Mouse (Mus musculus): ENCODE measurements around the gene Lrp2. TPM values are rescaled to one million over a fixed set of nuclear protein-coding genes. Genes with fewer than 3 reads are reported as not detected.

Lrp2 gene
- under 1 TPM; 0.12 to 0.15 TPM for total RNA-seq (2021)

GRCm38 (mm10) chr2:69585886-69586398 is at the start of gene Lrp2:
Gene Lrp2, minus strand, starts transcription at chr2:69586065.
- peak in 1 of 2 experiments; percentile 37 for DNase-seq (ENCODE audit: extremely low spot score in 1 of 2, low spot score in 2 of 2)
- intact Hi-C loops (cut with DNase I) = no loop called here

- intact Hi-C loops (cut with DNase I) = loop anchor here (10.0 kb wide), 1 partner anchor 930 kb away; no protein-coding TSS in a partner anchor
- peak in 1 of 2 experiments; percentile 51 for DNase-seq (ENCODE audit: extremely low spot score in 1 of 2, low spot score in 2 of 2)
Observed at GRCm38 (mm10) chr2:69635064-69635701, 49.3 kb upstream of the Lrp2 start.

- intact Hi-C loops (cut with DNase I) = loop anchor here (10.0 kb wide), 1 partner anchor 933 kb away; no protein-coding TSS in a partner anchor
- no peak for DNase-seq (ENCODE audit: extremely low spot score in 1 of 2, low spot score in 2 of 2)
Observed at GRCm38 (mm10) chr2:69631449-69631848, 45.6 kb upstream of the Lrp2 start.

GRCm38 (mm10) chr2:69630792-69631191 is 44.9 kb upstream of the Lrp2 start:
- DNase-seq (ENCODE audit: extremely low spot score in 1 of 2, low spot score in 2 of 2) = no peak
- intact Hi-C loops (cut with DNase I) = loop anchor here (10.0 kb wide), 1 partner anchor 934 kb away; no protein-coding TSS in a partner anchor

GRCm38 (mm10) chr2:69629914-69630313 is 44.0 kb upstream of the Lrp2 start:
- intact Hi-C loops (cut with DNase I) = loop anchor here (10.0 kb wide), 1 partner anchor 935 kb away; no protein-coding TSS in a partner anchor
- no peak for DNase-seq (ENCODE audit: extremely low spot score in 1 of 2, low spot score in 2 of 2)

- no peak for DNase-seq (ENCODE audit: extremely low spot score in 1 of 2, low spot score in 2 of 2)
- intact Hi-C loops (cut with DNase I) = no loop called here
Observed at GRCm38 (mm10) chr2:69629215-69629614, 43.4 kb upstream of the Lrp2 start.

GRCm38 (mm10) chr2:69619286-69619685 is 33.4 kb upstream of the Lrp2 start:
- intact Hi-C loops (cut with DNase I) = no loop called here
- DNase-seq (ENCODE audit: extremely low spot score in 1 of 2, low spot score in 2 of 2) = no peak

- DNase-seq (ENCODE audit: extremely low spot score in 1 of 2, low spot score in 2 of 2) = no peak
- intact Hi-C loops (cut with DNase I) = no loop called here
Observed at GRCm38 (mm10) chr2:69618336-69618735, 32.5 kb upstream of the Lrp2 start.

- DNase-seq (ENCODE audit: extremely low spot score in 1 of 2, low spot score in 2 of 2) = no peak
- intact Hi-C loops (cut with DNase I) = no loop called here
Observed at GRCm38 (mm10) chr2:69613237-69613636, 27.4 kb upstream of the Lrp2 start.

GRCm38 (mm10) chr2:69612716-69613115 is 26.9 kb upstream of the Lrp2 start:
- no peak for DNase-seq (ENCODE audit: extremely low spot score in 1 of 2, low spot score in 2 of 2)
- intact Hi-C loops (cut with DNase I) = no loop called here

- no peak for DNase-seq (ENCODE audit: extremely low spot score in 1 of 2, low spot score in 2 of 2)
- intact Hi-C loops (cut with DNase I) = no loop called here
Observed at GRCm38 (mm10) chr2:69612237-69612636, 26.4 kb upstream of the Lrp2 start.

GRCm38 (mm10) chr2:69606621-69607020 is 20.8 kb upstream of the Lrp2 start:
- intact Hi-C loops (cut with DNase I) = no loop called here
- DNase-seq (ENCODE audit: extremely low spot score in 1 of 2, low spot score in 2 of 2) = no peak

- intact Hi-C loops (cut with DNase I) = no loop called here
- DNase-seq (ENCODE audit: extremely low spot score in 1 of 2, low spot score in 2 of 2) = no peak
Observed at GRCm38 (mm10) chr2:69603726-69604393, 18.0 kb upstream of the Lrp2 start.

GRCm38 (mm10) chr2:69593168-69593567 is 7.3 kb upstream of the Lrp2 start:
- intact Hi-C loops (cut with DNase I) = no loop called here
- no peak for DNase-seq (ENCODE audit: extremely low spot score in 1 of 2, low spot score in 2 of 2)

GRCm38 (mm10) chr2:69592536-69592935 is 6.7 kb upstream of the Lrp2 start:
- no peak for DNase-seq (ENCODE audit: extremely low spot score in 1 of 2, low spot score in 2 of 2)
- intact Hi-C loops (cut with DNase I) = no loop called here

- DNase-seq (ENCODE audit: extremely low spot score in 1 of 2, low spot score in 2 of 2) = no peak
- intact Hi-C loops (cut with DNase I) = no loop called here
Observed at GRCm38 (mm10) chr2:69591966-69592505, 6.2 kb upstream of the Lrp2 start.

GRCm38 (mm10) chr2:69590548-69590947 is 4.7 kb upstream of the Lrp2 start:
- no peak for DNase-seq (ENCODE audit: extremely low spot score in 1 of 2, low spot score in 2 of 2)
- intact Hi-C loops (cut with DNase I) = no loop called here

- peak in 1 of 2 experiments; percentile 22 for DNase-seq (ENCODE audit: extremely low spot score in 1 of 2, low spot score in 2 of 2)
- intact Hi-C loops (cut with DNase I) = no loop called here
Observed at GRCm38 (mm10) chr2:69587896-69588295, 2.0 kb upstream of the Lrp2 start.

- intact Hi-C loops (cut with DNase I) = no loop called here
- DNase-seq (ENCODE audit: extremely low spot score in 1 of 2, low spot score in 2 of 2) = no peak
Observed at GRCm38 (mm10) chr2:69586821-69587728, 1.2 kb upstream of the Lrp2 start.
